Mouse (Mus musculus): ENCODE measurements at regions not wholly inside any gene's neighbourhood (a gene's known extent, or its start where the extent isn't known, plus 50 kb on each side); places are given as distances from the start of the nearest gene placed in this dataset.
"Not testable (repeated sequence)": the region's sequence is repeated elsewhere in the genome, so short reads cannot be mapped to it uniquely, and the experiment has no call there.

GRCm38 (mm10) chr13:58663316-58663715 lies 52.6 kb upstream of the Slc28a3 start:
- no peak for DNase-seq

GRCm38 (mm10) chr13:58668664-58669063 lies 58.0 kb upstream of the Slc28a3 start:
- DNase-seq = peak in 1 of 2 experiments; percentile 7

- peak in 1 of 2 experiments; percentile 5 for DNase-seq
Measured at GRCm38 (mm10) chr13:58670206-58670605, 59.5 kb upstream of the Slc28a3 start.

GRCm38 (mm10) chr13:58675611-58676010 lies 64.9 kb upstream of the Slc28a3 start:
- DNase-seq = not testable (repeated sequence)

- no peak for DNase-seq
Measured at GRCm38 (mm10) chr13:58677521-58677920, 66.8 kb upstream of the Slc28a3 start.

GRCm38 (mm10) chr13:58679663-58680062 lies 69.0 kb upstream of the Slc28a3 start:
- DNase-seq = no peak

GRCm38 (mm10) chr13:58686822-58687221 lies 76.1 kb upstream of the Slc28a3 start:
- DNase-seq = no peak

- no peak for DNase-seq
Measured at GRCm38 (mm10) chr13:58687609-58688008, 76.9 kb upstream of the Slc28a3 start.

- no peak for DNase-seq
Measured at GRCm38 (mm10) chr13:58688249-58688648, 77.6 kb upstream of the Slc28a3 start.

GRCm38 (mm10) chr13:58694703-58695102 lies 84.0 kb upstream of the Slc28a3 start:
- no peak for DNase-seq

- no peak for DNase-seq
Measured at GRCm38 (mm10) chr13:58695964-58696363, 85.3 kb upstream of the Slc28a3 start.

GRCm38 (mm10) chr13:58700021-58700420 lies 89.3 kb upstream of the Slc28a3 start:
- DNase-seq = no peak

- DNase-seq = no peak
Measured at GRCm38 (mm10) chr13:58704141-58704540, 93.5 kb upstream of the Slc28a3 start.

GRCm38 (mm10) chr13:58716584-58716983 lies 89.8 kb upstream of the Ntrk2 start:
- no peak for DNase-seq

GRCm38 (mm10) chr13:58730500-58731105 lies 75.8 kb upstream of the Ntrk2 start:
- DNase-seq = no peak

- no peak for DNase-seq
Measured at GRCm38 (mm10) chr13:58732776-58733175, 73.6 kb upstream of the Ntrk2 start.

GRCm38 (mm10) chr13:58733615-58734014 lies 72.8 kb upstream of the Ntrk2 start:
- no peak for DNase-seq

GRCm38 (mm10) chr13:58735577-58735976 lies 70.8 kb upstream of the Ntrk2 start:
- DNase-seq = no peak

GRCm38 (mm10) chr13:58740731-58741130 lies 65.6 kb upstream of the Ntrk2 start:
- DNase-seq = peak in 1 of 2 experiments; percentile 6

- DNase-seq = no peak
Measured at GRCm38 (mm10) chr13:58746056-58746455, 60.3 kb upstream of the Ntrk2 start.

- no peak for DNase-seq
Measured at GRCm38 (mm10) chr13:58747685-58748084, 58.7 kb upstream of the Ntrk2 start.

GRCm38 (mm10) chr13:58756125-58756524 lies 50.2 kb upstream of the Ntrk2 start:
- no peak for DNase-seq
